Mouse (Mus musculus) midbrain, embryonic 16.5 days (tissue): Measurements from ENCODE around the gene Slc35f1. TPM values are rescaled to one million over a fixed set of nuclear protein-coding genes. Genes with fewer than 3 reads are reported as not detected.

Experiments used
- ATAC-seq: fragments of 200-750 bp; cut with Nextera tagmentation; 2 replicates; pipeline ENCODE4 v1.8.0; 2017; ENCODE audit warnings: moderate TSS enrichment
- H3K27ac ChIP-seq: fragments of 300-500 bp; sonication (generic); 2 replicates; pipeline ENCODE4 v1.5.1; 2014; ENCODE audit warnings: mild to moderate bottlenecking, low read length, mixed read lengths
- H3K27me3 ChIP-seq: fragments of 300-500 bp; sonication (generic); 2 replicates; pipeline ENCODE4 v1.6.1; 2014; ENCODE audit warnings: low read depth, low read length, mixed read lengths; ENCODE audit not compliant: control insufficient read depth, insufficient read depth
- H3K36me3 ChIP-seq: fragments of 300-500 bp; sonication (generic); 2 replicates; pipeline ENCODE4 v1.6.1; 2014; ENCODE audit warnings: mild to moderate bottlenecking, low read length, moderate library complexity, mixed read lengths; ENCODE audit not compliant: control insufficient read depth, insufficient read depth
- H3K4me1 ChIP-seq: fragments of 300-500 bp; sonication (generic); 2 replicates; pipeline ENCODE4 v1.6.1; 2014; ENCODE audit warnings: mild to moderate bottlenecking, low read length, mixed read lengths; ENCODE audit not compliant: control insufficient read depth, insufficient read depth
- H3K4me2 ChIP-seq: fragments of 300-500 bp; sonication (generic); 2 replicates; pipeline ENCODE4 v1.6.1; 2014; ENCODE audit warnings: mild to moderate bottlenecking, low read length, mixed read lengths
- H3K4me3 ChIP-seq: fragments of 300-500 bp; sonication (generic); 2 replicates; pipeline ENCODE4 v1.5.1; 2014; ENCODE audit warnings: low read depth, mild to moderate bottlenecking, low read length, moderate library complexity, mixed read lengths
- H3K9ac ChIP-seq: fragments of 300-500 bp; sonication (generic); 2 replicates; pipeline ENCODE4 v1.6.1; 2014; ENCODE audit warnings: low read depth, low read length, mixed read lengths
- H3K9me3 ChIP-seq: fragments of 300-500 bp; sonication (generic); replicated peaks from 2 replicates; pipeline ENCODE4 v1.6.1; 2014; ENCODE audit warnings: mild to moderate bottlenecking, low read length, mixed read lengths; ENCODE audit not compliant: control insufficient read depth, poor library complexity, severe bottlenecking
- WGBS: fragments of 180-500 bp; shearing (Covaris S2); extraction: QIAGEN DNeasy Blood & Tissue Kit; methylation state at CpG from one replicate; pipeline ENCODE4 v1.1.7; 2014; 5-methylcytosine and 5-hydroxymethylcytosine counted together
- polyA plus RNA-seq: library from polyadenylated mRNA; unstranded; fragments of >200 nt; fragmentation: Nextera tagmentation; extraction: Ambion mirVana; gene quantifications from 2 replicates; pipeline ENCODE4 v1.2.1, GENCODE M21; 2015

Slc35f1 gene
- polyA plus RNA-seq, 1 experiment from 2014 or later = 45.3 TPM

- Histone ChIP-seq H3K36me3 (no peaks in the 10 kb centered on the region), H3K4me3 (no peak overlapping the region), H3K4me1 (peaks cover 5% of the 10 kb centered on the region), H3K27me3 (no peaks in the 10 kb centered on the region), H3K9me3 (no peaks in the 10 kb centered on the region), H3K27ac (no peak overlapping the region), H3K4me2 (no peak overlapping the region), H3K9ac (no peak overlapping the region)
- no peak for ATAC-seq
- 94% methylated on average over 7 of the region's 7 CpGs for WGBS
Measured at GRCm38 (mm10) chr10:53001136-53001535, 310.8 kb downstream of the Slc35f1 start.

DNA sequence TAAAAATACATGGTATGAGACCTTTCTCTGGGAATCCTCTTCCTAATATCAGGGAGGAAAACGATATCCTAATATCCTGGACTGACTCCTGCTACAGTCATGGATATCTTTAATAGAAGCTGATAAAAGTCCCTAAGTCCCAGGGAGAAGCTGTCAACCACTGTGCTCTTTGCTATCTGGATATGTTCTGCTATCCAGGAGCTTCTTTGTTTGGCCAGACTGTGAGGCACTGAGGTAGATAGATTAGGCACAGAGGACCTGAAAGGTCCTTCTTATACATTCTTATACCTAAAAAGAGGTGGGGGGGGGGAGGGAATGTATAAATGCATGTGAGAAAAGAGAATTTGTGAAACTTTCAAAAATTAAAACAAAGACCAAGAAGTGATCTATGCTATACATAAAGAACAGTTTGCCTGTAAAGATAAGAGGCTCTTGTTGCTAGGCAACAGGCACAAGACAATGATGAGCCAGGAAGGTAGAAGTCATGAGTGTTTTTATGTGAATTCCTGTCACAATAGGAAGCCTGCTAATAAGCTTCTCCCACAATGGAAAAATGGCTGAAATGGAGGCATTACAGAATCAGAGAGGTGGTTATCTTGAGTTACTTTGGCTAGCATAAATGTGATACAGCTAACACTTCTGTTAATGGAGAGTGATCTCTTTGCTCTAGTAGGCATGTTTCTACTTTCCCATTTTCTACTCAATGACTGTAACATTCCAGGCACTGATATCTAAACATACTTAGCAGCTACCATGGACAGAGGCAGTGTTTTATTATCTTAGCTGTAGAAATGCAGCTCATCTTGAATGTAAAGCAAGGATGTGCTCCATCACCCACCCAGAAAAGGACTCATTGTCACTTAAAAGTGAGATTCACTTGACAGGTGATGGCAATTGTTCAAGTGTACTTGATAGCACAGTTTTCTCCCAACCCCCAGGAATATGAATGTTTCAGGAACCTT lies 316.2 kb downstream of the Slc35f1 start:
- peak; percentile 92 for ATAC-seq
- Histone ChIP-seq H3K4me3 (no peak overlapping the region), H3K9me3 (no peaks in the 10 kb centered on the region), H3K27me3 (no peaks in the 10 kb centered on the region), H3K27ac (peak overlapping the region; percentile 82), H3K9ac (no peak overlapping the region), H3K4me2 (no peak overlapping the region), H3K36me3 (no peaks in the 10 kb centered on the region), H3K4me1 (peaks cover 13% of the 10 kb centered on the region)
- WGBS = 41% methylated on average over 1 of the region's 1 CpGs

- no peak overlapping the region for H3K27ac ChIP-seq
- no peak overlapping the region for H3K4me2 ChIP-seq
- H3K36me3 ChIP-seq = no peaks in the 10 kb centered on the region
- H3K4me1 ChIP-seq = no peaks in the 10 kb centered on the region
- no peak overlapping the region for H3K4me3 ChIP-seq
- WGBS = 35% methylated on average over 5 of the region's 5 CpGs
- ATAC-seq = peak; percentile 82
- H3K9ac ChIP-seq = no peak overlapping the region
- H3K27me3 ChIP-seq = no peaks in the 10 kb centered on the region
- H3K9me3 ChIP-seq = no peaks in the 10 kb centered on the region
Measured at GRCm38 (mm10) chr10:53013878-53014277, 323.5 kb downstream of the Slc35f1 start.

DNA sequence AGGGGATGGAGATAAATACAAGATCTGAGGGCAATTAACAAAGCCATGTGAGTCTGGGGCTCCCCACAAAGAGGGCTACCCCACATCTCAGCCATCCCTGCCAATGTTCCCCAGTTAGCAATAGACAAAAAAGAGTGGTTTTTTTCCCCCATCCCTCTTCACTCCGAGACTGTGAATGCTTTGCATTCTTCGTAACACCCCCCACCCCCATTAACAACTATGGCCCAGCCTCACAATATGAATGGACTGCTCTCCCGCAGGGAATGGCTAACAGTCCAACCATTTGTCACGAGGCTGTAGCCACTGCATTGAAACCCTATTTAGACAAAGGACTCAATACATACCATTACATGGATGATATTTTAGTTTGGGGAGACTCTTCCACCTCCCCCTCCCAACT lies 338.1 kb downstream of the Slc35f1 start:
- WGBS = 37% methylated on average over 4 of the region's 4 CpGs
- 0 out of 2 replicates have a peak, but pooled peaks cover 2% of the 10 kb centered on the region for H3K4me1 ChIP-seq
- 0 out of 2 replicates have a peak, but pooled peaks have one; percentile 34 for ATAC-seq
- H3K27ac ChIP-seq = no peak overlapping the region
- no peak overlapping the region for H3K9ac ChIP-seq
- H3K9me3 ChIP-seq = no peaks in the 10 kb centered on the region
- H3K4me2 ChIP-seq = no peak overlapping the region
- no peak overlapping the region for H3K4me3 ChIP-seq
- H3K27me3 ChIP-seq = no peaks in the 10 kb centered on the region
- no peaks in the 10 kb centered on the region for H3K36me3 ChIP-seq

DNA sequence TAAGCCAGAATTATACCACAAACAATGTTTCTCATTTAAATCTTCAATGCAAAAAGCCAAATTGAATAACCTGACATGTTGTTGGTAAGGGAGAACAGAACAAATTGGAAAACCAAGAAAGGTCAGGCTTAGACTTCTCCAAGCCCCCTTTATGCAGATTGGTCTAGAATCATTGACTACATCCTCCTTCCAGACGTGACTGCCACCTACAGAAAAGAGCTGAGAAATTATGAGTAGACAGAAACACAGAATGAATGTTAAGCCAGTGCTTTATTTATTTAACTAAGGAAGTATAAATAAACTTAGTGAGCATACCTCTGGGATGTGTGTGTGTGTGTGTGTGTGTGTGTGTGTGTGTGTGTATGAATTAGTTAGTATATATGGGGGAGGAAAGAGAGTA lies 344.9 kb downstream of the Slc35f1 start:
- Histone ChIP-seq H3K9me3 (no peaks in the 10 kb centered on the region), H3K4me1 (no peaks in the 10 kb centered on the region), H3K36me3 (no peaks in the 10 kb centered on the region), H3K9ac (no peak overlapping the region), H3K4me3 (no peak overlapping the region), H3K27ac (no peak overlapping the region), H3K4me2 (no peak overlapping the region), H3K27me3 (no peaks in the 10 kb centered on the region)
- no peak for ATAC-seq
- WGBS = 44% methylated on average over 1 of the region's 1 CpGs

GRCm38 (mm10) chr10:53045931-53046330 lies 355.6 kb downstream of the Slc35f1 start:
- H3K9ac ChIP-seq = no peak overlapping the region
- H3K4me3 ChIP-seq = no peak overlapping the region
- H3K36me3 ChIP-seq = no peaks in the 10 kb centered on the region
- no peaks in the 10 kb centered on the region for H3K9me3 ChIP-seq
- H3K4me2 ChIP-seq = no peak overlapping the region
- H3K27ac ChIP-seq = no peak overlapping the region
- 0 out of 2 replicates have a peak, but pooled peaks have one; percentile 65 for ATAC-seq
- H3K4me1 ChIP-seq = no peaks in the 10 kb centered on the region
- H3K27me3 ChIP-seq = no peaks in the 10 kb centered on the region

- Histone ChIP-seq H3K4me1 (no peaks in the 10 kb centered on the region), H3K27ac (no peak overlapping the region), H3K36me3 (no peaks in the 10 kb centered on the region), H3K27me3 (no peaks in the 10 kb centered on the region), H3K4me2 (no peak overlapping the region), H3K9ac (no peak overlapping the region), H3K4me3 (no peak overlapping the region), H3K9me3 (0 out of 2 replicates have a peak, but pooled peaks cover 3% of the 10 kb centered on the region)
- ATAC-seq = no peak
Measured at GRCm38 (mm10) chr10:53052521-53052920, 362.2 kb downstream of the Slc35f1 start.

DNA sequence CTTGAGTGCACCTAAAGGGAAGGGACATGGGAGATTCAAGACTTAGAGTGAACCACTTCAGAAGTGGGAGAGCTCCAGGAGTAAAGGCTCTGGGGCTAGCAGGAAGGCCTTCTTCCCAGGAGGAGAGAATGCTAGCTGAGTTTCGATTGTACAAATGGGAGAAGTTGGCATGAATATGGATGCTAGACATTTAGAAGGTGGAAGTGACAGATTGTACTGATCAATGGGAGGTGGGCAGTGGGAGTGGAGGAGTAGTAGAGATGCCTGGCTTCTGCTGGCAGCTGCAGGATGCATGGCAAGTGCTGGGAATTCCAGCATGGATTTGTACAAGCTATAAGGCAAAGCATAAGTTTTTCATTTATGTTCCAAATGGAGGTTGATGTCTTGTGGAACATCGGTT lies 370.4 kb downstream of the Slc35f1 start:
- Histone ChIP-seq H3K27me3 (no peaks in the 10 kb centered on the region), H3K4me3 (no peak overlapping the region), H3K36me3 (no peaks in the 10 kb centered on the region), H3K9me3 (0 out of 2 replicates have a peak, but pooled peaks cover 3% of the 10 kb centered on the region), H3K4me2 (no peak overlapping the region), H3K9ac (no peak overlapping the region), H3K4me1 (no peaks in the 10 kb centered on the region), H3K27ac (no peak overlapping the region)
- ATAC-seq = no peak
- 84% methylated on average over 2 of the region's 2 CpGs for WGBS

DNA sequence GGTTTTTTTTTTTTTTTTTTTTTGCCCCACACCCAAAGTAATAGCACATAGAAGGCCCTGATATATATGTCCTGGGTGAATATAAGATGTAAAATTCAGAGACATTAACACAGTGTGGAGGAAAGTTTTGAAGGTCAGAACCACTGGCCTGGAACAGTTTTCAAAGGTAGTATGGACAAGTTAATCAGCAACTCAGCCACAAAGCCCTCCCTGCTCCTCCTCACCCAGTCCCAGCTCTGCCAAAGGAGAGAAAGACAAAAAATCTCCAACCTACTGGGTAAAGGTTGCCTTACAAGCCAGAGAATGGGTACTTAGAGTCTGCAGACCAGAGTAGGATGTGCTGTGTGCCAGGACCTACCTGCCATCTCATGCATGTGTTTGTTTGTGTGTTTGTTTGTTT lies 372.4 kb downstream of the Slc35f1 start:
- no peak overlapping the region for H3K4me2 ChIP-seq
- no peak for ATAC-seq
- H3K36me3 ChIP-seq = no peaks in the 10 kb centered on the region
- H3K27me3 ChIP-seq = no peaks in the 10 kb centered on the region
- no peak overlapping the region for H3K27ac ChIP-seq
- H3K9me3 ChIP-seq = no peaks in the 10 kb centered on the region
- no peak overlapping the region for H3K4me3 ChIP-seq
- no peaks in the 10 kb centered on the region for H3K4me1 ChIP-seq
- no peak overlapping the region for H3K9ac ChIP-seq
